Mouse (Mus musculus): Measurements from ENCODE around the gene Arhgef40. TPM values are rescaled to one million over a fixed set of nuclear protein-coding genes. Genes with fewer than 3 reads are reported as not detected.
"Not testable (repeated sequence)": the region's sequence is repeated elsewhere in the genome, so short reads cannot be mapped to it uniquely, and the experiment has no call there.

Gene Arhgef40
- total RNA-seq, 2 experiments from 2014 or later, result 37.8 to 39.7 TPM

DNA sequence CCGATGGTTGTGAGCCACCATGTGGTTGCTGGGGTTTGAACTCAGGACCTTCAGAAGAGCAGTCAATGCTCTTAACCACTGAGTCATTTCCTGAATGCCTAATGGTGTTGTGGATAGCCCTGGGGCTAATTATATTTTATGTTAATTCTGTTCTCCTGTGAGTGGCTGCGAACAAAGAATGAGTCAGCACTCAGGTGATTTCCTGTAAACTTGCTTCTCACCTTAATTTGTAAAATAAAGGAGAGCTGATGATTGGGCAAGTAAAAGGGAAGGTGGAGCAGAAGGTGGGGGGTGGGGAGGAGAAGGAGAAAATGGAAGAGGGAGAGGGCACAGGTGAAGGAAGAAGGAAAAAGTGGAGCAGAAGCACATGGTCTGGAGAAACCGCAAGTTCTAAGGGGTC, 68.2 kb downstream of the Arhgef40 start:
- not testable (repeated sequence) for DNase-seq (ENCODE audit: low spot score in 2 of 2)

Other genes starting within 250 kb of the Arhgef40 start
- not detected for gene Ang4, start 211.1 kb upstream of the Arhgef40 start, total RNA-seq (2021)
- gene AY358078, start 184.7 kb upstream of the Arhgef40 start, total RNA-seq (2021), result not detected
- not detected for gene Ear6, start 131.0 kb upstream of the Arhgef40 start, total RNA-seq (2021)
- gene Mettl17, start 99.9 kb upstream of the Arhgef40 start, total RNA-seq (2021), result 10 to 100 TPM; 30.5 to 36.3 TPM
- gene Slc39a2, start 91.8 kb upstream of the Arhgef40 start, total RNA-seq (2021), result 1 to 10 TPM in 1 of 2 experiments, under 1 TPM in 1; 0.56 to 1.3 TPM
- 100 to 1,000 TPM; 256 to 257 TPM for gene Ndrg2, start 70.6 kb upstream of the Arhgef40 start, total RNA-seq (2021)
- not detected for gene Tppp2, start 66.3 kb upstream of the Arhgef40 start, total RNA-seq (2021)
- gene Rnase13, start 61.9 kb upstream of the Arhgef40 start, total RNA-seq (2021), result not detected
- gene Tmem253, start 30.9 kb downstream of the Arhgef40 start, total RNA-seq (2021), result 1 to 10 TPM; 2.1 to 2.3 TPM
- gene Zfp219, start 36.0 kb downstream of the Arhgef40 start, total RNA-seq (2021), result 10 to 100 TPM; 53.9 to 61.2 TPM
- gene Olfr221, start 57.7 kb downstream of the Arhgef40 start, total RNA-seq (2021), result not detected
- gene Hnrnpc, start 119.3 kb downstream of the Arhgef40 start, total RNA-seq (2021), result 100 to 1,000 TPM; 285 to 298 TPM
- 1 to 10 TPM in 1 of 2 experiments, under 1 TPM in 1; 0.35 to 1.3 TPM for gene Rpgrip1, start 126.0 kb downstream of the Arhgef40 start, total RNA-seq (2021)
- 10 to 100 TPM; 51.5 to 53.1 TPM for gene Supt16, start 212.7 kb downstream of the Arhgef40 start, total RNA-seq (2021)

All from adrenal gland, adult 18-20 months (tissue).